Mouse (Mus musculus) right cerebral cortex, postnatal 36 days (tissue): ENCODE data around the gene Gm17359.

ENCODE experiments used
- DNase-seq, 2 experiments: peaks; one replicate each; pipeline ENCODE4 v3.0.0; 2022; ENCODE audit warnings: low spot score in 2 of 2, mixed read lengths in 1 of 2

The Gm17359 gene

GRCm38 (mm10) chr3:79475980-79476379 lies 139.5 kb downstream of the Gm17359 start:
- no peak for DNase-seq

- no peak for DNase-seq
These were observed 141.9 kb downstream of the Gm17359 start for GRCm38 (mm10) chr3:79478400-79478799.

DNA sequence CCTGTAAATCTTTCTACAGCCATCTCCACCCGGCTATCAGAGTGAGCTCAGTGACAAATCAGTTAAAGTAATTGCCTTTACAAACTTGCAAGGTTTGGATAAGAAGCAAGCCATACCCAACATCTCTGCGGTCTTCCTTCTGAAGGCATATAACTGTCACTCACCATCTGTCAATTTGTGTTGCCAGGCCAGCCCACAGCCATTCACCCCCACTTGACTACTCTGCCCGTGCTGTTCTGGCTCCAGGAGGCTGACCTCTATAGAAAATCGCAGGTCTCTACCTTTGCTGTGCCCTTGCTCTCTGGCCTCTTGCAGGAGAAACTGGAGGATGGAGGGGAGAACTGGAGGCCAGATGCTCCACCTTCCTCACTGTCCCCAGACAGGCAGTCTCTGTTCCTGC lies 142.4 kb downstream of the Gm17359 start:
- DNase-seq: no peak

DNA sequence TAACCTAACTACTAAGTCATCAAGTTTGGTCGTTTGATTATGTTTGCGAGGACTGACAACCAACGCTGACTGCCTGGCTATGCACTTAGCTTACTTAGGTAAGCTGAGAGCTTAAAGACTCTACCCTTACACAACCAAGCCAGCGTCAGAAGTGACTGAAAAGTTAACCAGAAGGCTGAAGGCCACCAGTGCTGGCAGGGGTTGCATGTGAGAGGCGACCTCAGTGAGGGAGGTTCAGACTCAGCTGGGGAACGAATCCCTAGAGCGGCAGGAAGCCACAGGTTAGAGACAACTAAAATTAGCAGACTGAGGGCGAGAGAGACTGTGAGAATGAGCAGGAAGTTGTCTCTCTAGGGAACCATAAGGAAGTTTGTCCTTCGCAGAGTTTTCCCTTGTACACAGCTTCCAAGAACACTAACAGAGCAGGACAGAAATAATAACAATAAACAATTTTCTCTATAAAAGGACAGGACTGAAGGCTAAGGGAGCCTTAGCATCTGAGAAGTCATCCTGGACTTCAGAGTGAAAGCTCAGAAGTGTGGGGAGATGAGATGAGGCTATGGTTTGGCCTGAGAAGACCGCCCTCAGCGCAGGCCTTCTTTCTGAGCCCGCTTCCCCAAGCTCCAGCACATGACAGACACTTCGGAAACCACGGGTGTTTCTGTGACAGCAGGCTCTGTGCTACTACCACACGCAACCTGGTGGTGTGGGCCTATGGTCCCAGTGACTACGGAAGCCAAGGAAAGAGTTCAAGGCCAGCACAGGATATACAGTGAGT lies 148.0 kb downstream of the Gm17359 start:
- DNase-seq: no peak

DNA sequence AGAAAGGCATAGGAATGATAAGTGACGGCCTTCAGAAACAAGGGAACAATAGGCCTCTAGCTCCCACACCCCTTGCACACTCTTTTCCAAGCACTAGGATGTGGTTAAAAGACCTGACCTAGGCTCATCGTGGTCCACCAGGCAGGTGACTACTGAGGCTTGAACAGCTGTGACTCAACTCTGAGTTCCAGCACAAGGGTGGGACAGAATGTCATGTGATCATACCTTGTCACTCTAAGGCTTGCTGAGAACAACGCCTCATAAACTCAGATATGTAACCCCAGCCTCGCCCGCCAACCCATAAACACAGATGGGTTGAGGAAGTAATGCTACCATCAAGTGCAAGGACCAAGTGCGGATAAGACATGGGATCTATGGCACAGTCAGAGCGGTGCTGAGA lies 151.6 kb downstream of the Gm17359 start:
- DNase-seq: no peak

- DNase-seq: no peak
These were observed 153.6 kb downstream of the Gm17359 start for GRCm38 (mm10) chr3:79490102-79490501.

DNA sequence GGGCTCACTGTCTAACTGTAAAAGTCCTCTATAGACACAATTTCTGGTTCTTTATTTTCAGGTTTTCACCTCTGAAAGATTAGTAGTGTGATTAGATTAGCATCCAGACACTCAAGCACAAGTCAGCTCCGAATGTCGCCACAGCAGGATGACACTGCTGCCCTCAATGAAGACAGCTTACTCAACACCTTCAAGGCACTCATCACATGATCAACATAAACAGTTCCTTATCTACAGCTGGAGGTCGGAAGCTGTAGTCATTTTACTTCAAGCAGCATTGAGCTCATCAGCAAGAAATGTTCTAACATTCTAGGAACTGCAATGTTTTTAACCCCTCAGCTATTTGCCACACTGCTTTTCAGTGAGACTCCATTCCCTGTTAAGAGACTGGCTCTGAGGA lies 155.2 kb downstream of the Gm17359 start:
- no peak for DNase-seq

GRCm38 (mm10) chr3:79493064-79493463 lies 156.6 kb downstream of the Gm17359 start:
- no peak for DNase-seq

GRCm38 (mm10) chr3:79494028-79494427 lies 157.6 kb downstream of the Gm17359 start:
- no peak for DNase-seq

DNA sequence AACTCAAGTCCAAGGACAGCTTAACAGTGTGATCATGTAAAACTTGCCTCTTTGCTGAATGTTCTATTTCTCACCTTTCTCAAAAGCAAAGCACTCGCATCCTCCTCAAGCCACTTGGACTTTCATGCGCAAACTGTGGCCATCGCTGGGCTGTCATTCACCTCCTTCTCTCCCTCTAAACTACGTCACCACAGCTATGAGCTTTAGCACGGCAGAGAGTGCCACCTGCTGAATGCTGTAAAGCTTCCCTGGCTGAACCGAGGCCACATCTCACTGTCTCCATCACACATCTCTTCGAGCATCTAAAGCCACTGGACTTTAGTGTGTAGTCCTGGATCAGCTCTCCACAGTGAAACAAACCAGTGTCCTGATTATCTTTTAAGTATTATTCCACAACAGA lies 158.7 kb downstream of the Gm17359 start:
- DNase-seq: peak in 1 of 2 experiments; percentile 28

DNA sequence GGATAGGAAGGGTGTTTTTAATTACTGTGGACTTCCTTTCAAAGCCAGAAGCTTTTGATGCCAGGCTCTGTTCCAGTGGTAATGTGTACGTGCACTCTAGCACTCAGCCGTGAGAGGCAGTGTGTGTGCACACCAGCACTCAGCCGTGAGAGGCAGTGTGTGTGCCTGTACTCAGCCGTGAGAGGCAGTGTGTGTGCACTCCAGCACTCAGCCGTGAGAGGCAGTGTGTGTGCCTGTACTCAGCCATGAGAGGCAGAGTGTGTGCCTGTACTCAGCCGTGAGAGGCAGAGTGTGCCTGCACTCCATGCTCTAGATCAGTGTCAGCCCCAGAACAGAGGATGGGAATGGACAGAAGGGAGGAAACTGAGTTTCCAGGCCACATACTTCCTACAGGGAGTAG lies 160.2 kb downstream of the Gm17359 start:
- DNase-seq: no peak

GRCm38 (mm10) chr3:79500279-79500678 lies 163.8 kb downstream of the Gm17359 start:
- no peak for DNase-seq

DNA sequence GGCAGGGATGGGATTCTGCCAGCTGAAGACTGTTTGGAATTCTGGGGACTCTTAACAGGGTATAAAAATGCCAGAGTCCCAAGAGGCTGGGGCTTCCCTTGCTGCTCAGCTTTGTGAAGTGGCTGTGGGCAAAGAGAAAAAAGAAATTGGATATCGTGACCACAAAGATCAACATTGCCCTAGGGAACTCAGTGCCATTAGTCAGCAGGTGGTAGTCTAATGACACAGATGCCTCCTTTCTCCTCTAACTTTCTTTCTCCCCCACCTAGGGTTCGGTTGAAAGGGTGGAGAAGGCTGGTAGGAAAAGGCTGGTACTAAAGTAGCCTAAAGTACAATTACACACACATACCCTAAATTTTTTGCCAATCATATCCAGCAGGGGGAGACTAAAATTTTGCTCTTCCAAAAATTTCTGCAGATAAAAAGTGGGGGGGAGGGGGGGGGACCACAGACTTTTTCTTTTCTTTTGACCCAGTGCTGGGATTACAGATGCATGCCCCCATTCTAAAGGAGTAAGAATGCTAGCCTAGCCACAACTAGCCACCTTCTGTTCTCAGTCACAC lies 164.8 kb downstream of the Gm17359 start:
- DNase-seq: no peak
